Mouse (Mus musculus) heart, postnatal 36 days (tissue): ENCODE data around the gene Mrpl10. TPM values are rescaled to one million over a fixed set of nuclear protein-coding genes. Genes with fewer than 3 reads are reported as not detected.

Experiments
- DNase-seq, 2 experiments: peaks; one replicate each; pipeline ENCODE4 v3.0.0; 2021 to 2022
- intact Hi-C: fragments of 180-260 bp; cut with DNase I; formaldehyde crosslinking; loops from one replicate; pipeline ENCODE4 v1.15.1; 2025
- total RNA-seq, 2 experiments: library from RNA; stranded (reverse); gene quantifications; 2 replicates each; pipeline ENCODE4 v1.2.3; 2021

Mrpl10 gene
- total RNA-seq: 10 to 100 TPM; 85.0 to 89.8 TPM

- intact Hi-C loops: no loop called here
- peak; percentile 86 to 88 for DNase-seq
These were observed at the start of gene Mrpl10, which contains the start of gene Lrrc46 for GRCm38 (mm10) chr11:97041022-97041899. Mrpl10 (plus strand) TSS chr11:97041560. Lrrc46 (minus strand) TSS chr11:97041407.

- intact Hi-C loops: no loop called here
- no peak for DNase-seq
These were observed 48.5 kb upstream of the Mrpl10 start for GRCm38 (mm10) chr11:96992722-96993311.

GRCm38 (mm10) chr11:96995031-96995430 lies 46.3 kb upstream of the Mrpl10 start:
- intact Hi-C loops: no loop called here

GRCm38 (mm10) chr11:96995836-96996772 lies 45.3 kb upstream of the Mrpl10 start:
- intact Hi-C loops: no loop called here
- DNase-seq: no peak

More at GRCm38 (mm10) chr11:96995031-96995430, 46.3 kb upstream of the Mrpl10 start:
- DNase-seq: no peak

- no peak for DNase-seq
- intact Hi-C loops: no loop called here
These were observed 44.5 kb upstream of the Mrpl10 start for GRCm38 (mm10) chr11:96996773-96997379.

GRCm38 (mm10) chr11:96997380-96997956 lies 43.9 kb upstream of the Mrpl10 start:
- peak; percentile 38 to 63 for DNase-seq
- intact Hi-C loops: no loop called here

GRCm38 (mm10) chr11:97003170-97003569 lies 38.2 kb upstream of the Mrpl10 start:
- no peak for DNase-seq
- intact Hi-C loops: no loop called here

GRCm38 (mm10) chr11:97007093-97007794 lies 34.1 kb upstream of the Mrpl10 start:
- no peak for DNase-seq
- intact Hi-C loops: no loop called here

GRCm38 (mm10) chr11:97009198-97009790 lies 32.1 kb upstream of the Mrpl10 start:
- intact Hi-C loops: no loop called here
- DNase-seq: no peak

- DNase-seq: no peak
- intact Hi-C loops: no loop called here
These were observed 28.2 kb upstream of the Mrpl10 start, which contains the start of gene Sp6 for GRCm38 (mm10) chr11:97013121-97013670. Sp6 (plus strand) TSS chr11:97013394.

- intact Hi-C loops: no loop called here
- DNase-seq: no peak
These were observed 23.4 kb upstream of the Mrpl10 start for GRCm38 (mm10) chr11:97017696-97018582.

GRCm38 (mm10) chr11:97018583-97019344 lies 22.6 kb upstream of the Mrpl10 start:
- intact Hi-C loops: no loop called here
- no peak for DNase-seq

GRCm38 (mm10) chr11:97019345-97019708 lies 22.0 kb upstream of the Mrpl10 start:
- intact Hi-C loops: no loop called here
- no peak for DNase-seq

GRCm38 (mm10) chr11:97021121-97021765 lies 20.1 kb upstream of the Mrpl10 start:
- DNase-seq: no peak
- intact Hi-C loops: loop anchor here (5.0 kb wide), 1 partner anchor 154 kb away; no protein-coding TSS in a partner anchor

- peak; percentile 78 to 79 for DNase-seq
- intact Hi-C loops: loop anchor here (5.0 kb wide), 1 partner anchor 155 kb away; no protein-coding TSS in a partner anchor
These were observed 19.4 kb upstream of the Mrpl10 start for GRCm38 (mm10) chr11:97021873-97022484.

GRCm38 (mm10) chr11:97024977-97025376 lies 16.4 kb upstream of the Mrpl10 start:
- no peak for DNase-seq
- intact Hi-C loops: loop anchor here (5.0 kb wide), 1 partner anchor 158 kb away; no protein-coding TSS in a partner anchor
